Mouse (Mus musculus) neural tube, embryonic 13.5 days (tissue): ENCODE data around the gene Lsm10. TPM values are rescaled to one million over a fixed set of nuclear protein-coding genes. Genes with fewer than 3 reads are reported as not detected.
"Not testable (repeated sequence)": the region's sequence is repeated elsewhere in the genome, so short reads cannot be mapped to it uniquely, and the experiment has no call there.

Experiments
- ATAC-seq: fragments of 200-750 bp; cut with Nextera tagmentation; 2 replicates; pipeline ENCODE4 v1.8.0; 2017; ENCODE audit warnings: low read depth, mild to moderate bottlenecking, moderate TSS enrichment, moderate library complexity
- H3K27ac ChIP-seq: fragments of 300-500 bp; sonication (generic); replicated peaks from 2 replicates; pipeline ENCODE4 v1.5.1; 2015; ENCODE audit warnings: moderate library complexity, mild to moderate bottlenecking, inconsistent platforms
- H3K27me3 ChIP-seq: fragments of 300-500 bp; sonication (generic); 2 replicates; pipeline ENCODE4 v1.6.1; 2015; ENCODE audit warnings: mild to moderate bottlenecking, inconsistent platforms
- H3K36me3 ChIP-seq: fragments of 300-500 bp; sonication (generic); 2 replicates; pipeline ENCODE4 v1.6.1; 2015; ENCODE audit warnings: mild to moderate bottlenecking, inconsistent platforms
- H3K4me1 ChIP-seq: fragments of 300-500 bp; sonication (generic); replicated peaks from 2 replicates; pipeline ENCODE4 v1.6.1; 2015; ENCODE audit warnings: inconsistent platforms
- H3K4me2 ChIP-seq: fragments of 300-500 bp; sonication (generic); 2 replicates; pipeline ENCODE4 v1.6.1; 2015; ENCODE audit warnings: inconsistent platforms, mild to moderate bottlenecking, moderate library complexity
- H3K4me3 ChIP-seq: fragments of 300-500 bp; sonication (generic); 2 replicates; pipeline ENCODE4 v1.5.1; 2015; ENCODE audit warnings: mild to moderate bottlenecking, inconsistent platforms
- H3K9ac ChIP-seq: fragments of 300-500 bp; sonication (generic); 2 replicates; pipeline ENCODE4 v1.6.1; 2015; ENCODE audit warnings: moderate library complexity, mild to moderate bottlenecking, inconsistent platforms
- H3K9me3 ChIP-seq: fragments of 300-500 bp; sonication (generic); 2 replicates; pipeline ENCODE4 v1.6.1; 2016; ENCODE audit warnings: inconsistent platforms
- WGBS: fragments of 180-500 bp; shearing (Covaris S2); methylation state at CpG from one replicate; pipeline ENCODE4 v1.1.7; 2015; 5-methylcytosine and 5-hydroxymethylcytosine counted together
- polyA plus RNA-seq: library from polyadenylated mRNA; unstranded; fragments of >200 nt; fragmentation: Nextera tagmentation; extraction: Ambion mirVana; gene quantifications from 2 replicates; pipeline ENCODE4 v1.2.1, GENCODE M21; 2015

The Lsm10 gene
- polyA plus RNA-seq, 1 experiment from 2014 or later: 47.7 TPM

DNA sequence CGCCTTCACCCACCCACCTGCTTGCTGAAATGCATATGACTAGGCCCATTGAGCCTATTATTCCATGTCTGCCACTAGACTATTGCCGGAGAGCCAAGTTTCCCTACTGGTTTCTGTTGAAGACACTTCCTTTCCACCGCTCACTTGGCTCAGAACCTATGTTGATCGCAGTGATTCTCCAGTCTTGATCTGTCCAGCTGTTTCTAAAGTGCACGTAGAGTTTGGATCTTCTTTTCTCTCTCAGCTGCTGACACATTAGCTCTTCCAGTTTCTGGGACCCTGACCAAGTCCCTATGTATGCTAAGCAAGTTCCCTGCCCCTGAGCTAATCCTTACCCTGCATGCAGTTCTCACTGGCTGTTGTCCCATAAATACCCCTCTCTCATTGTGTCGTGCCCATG, 18.6 kb upstream of the Lsm10 start:
- Histone ChIP-seq H3K9ac (no peak overlapping the region), H3K36me3 (peaks cover 43% of the 10 kb centered on the region), H3K4me1 (no peaks in the 10 kb centered on the region), H3K27me3 (no peaks in the 10 kb centered on the region), H3K9me3 (no peaks in the 10 kb centered on the region), H3K4me3 (no peak overlapping the region), H3K27ac (no peak overlapping the region), H3K4me2 (no peak overlapping the region)
- no peak for ATAC-seq
- WGBS: 89% methylated on average over 6 of the region's 6 CpGs

DNA sequence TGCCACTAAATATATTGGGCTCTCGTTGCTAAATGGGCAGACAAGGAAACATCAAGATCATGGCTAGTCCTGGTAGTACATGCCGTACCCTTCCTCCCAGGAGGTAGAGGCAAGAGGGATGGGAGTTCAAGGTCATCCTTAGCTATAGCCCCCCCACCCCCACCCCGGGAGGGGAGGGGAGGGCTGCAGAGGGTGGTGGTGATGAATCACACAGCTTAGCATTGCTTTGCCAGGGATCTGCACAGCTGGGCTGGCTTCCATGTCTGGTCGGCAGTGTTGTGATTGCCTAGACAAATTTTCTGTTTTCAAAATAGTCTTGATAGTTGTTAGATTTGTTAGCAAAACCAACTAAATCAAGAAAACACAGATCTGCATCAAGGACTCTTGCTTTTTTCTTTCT, 17.2 kb upstream of the Lsm10 start:
- no peak overlapping the region for H3K27ac ChIP-seq
- no peaks in the 10 kb centered on the region for H3K27me3 ChIP-seq
- no peak for ATAC-seq
- no peaks in the 10 kb centered on the region for H3K4me1 ChIP-seq
- peaks cover 51% of the 10 kb centered on the region for H3K36me3 ChIP-seq
- H3K9me3 ChIP-seq: no peaks in the 10 kb centered on the region
- H3K4me2 ChIP-seq: no peak overlapping the region
- H3K9ac ChIP-seq: no peak overlapping the region
- WGBS: 77% methylated on average over 4 of the region's 4 CpGs
- H3K4me3 ChIP-seq: no peak overlapping the region

DNA sequence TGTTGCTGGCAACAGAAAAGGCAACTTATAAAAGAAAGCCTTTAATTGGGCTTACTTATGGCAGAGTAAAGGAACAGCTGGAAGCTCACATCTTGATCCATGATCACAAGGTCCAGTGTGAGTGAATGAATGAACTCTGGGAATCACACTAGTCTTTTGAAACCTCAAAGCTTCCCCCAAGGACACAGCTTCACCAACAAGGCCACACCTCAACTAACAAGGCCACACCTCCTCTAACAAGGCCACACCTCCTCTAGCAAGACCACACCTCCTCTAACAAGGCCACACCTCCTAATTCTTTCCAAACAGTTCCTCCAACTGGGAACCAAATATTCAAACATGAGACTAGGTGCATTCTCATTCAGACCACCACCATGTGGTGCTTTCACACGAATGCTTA, 14.8 kb upstream of the Lsm10 start:
- no peaks in the 10 kb centered on the region for H3K9me3 ChIP-seq
- H3K27ac ChIP-seq: no peak overlapping the region
- ATAC-seq: no peak
- H3K4me2 ChIP-seq: no peak overlapping the region
- no peaks in the 10 kb centered on the region for H3K27me3 ChIP-seq
- no peak overlapping the region for H3K4me3 ChIP-seq
- no peak overlapping the region for H3K9ac ChIP-seq
- peaks cover 4% of the 10 kb centered on the region; the same call in 1 of the 2 replicates for H3K4me1 ChIP-seq
- peaks cover 46% of the 10 kb centered on the region for H3K36me3 ChIP-seq
- WGBS: 97% methylated on average over 1 of the region's 1 CpGs

DNA sequence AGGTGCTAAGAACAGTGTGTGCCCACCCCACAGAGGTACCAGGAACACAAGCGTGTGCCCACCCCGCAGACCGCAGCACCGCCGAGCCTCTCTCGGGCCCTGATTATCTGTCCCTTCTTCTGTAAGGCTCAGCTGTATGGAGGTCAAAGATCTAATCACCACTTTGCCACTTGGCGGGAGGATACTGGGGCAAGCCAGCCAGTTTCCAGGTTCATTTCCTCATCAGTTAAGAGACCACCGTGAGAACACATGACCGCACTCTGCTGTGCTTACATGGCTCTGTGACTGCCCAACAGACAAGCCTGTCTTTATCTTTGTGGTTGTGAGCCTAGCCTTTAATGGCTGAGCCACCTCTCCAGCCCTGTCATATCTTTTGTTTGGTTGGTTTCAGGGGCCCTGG, 13.4 kb upstream of the Lsm10 start:
- peaks cover 46% of the 10 kb centered on the region for H3K36me3 ChIP-seq
- 95% methylated on average over 9 of the region's 9 CpGs for WGBS
- no peaks in the 10 kb centered on the region for H3K27me3 ChIP-seq
- no peak overlapping the region for H3K27ac ChIP-seq
- H3K4me2 ChIP-seq: no peak overlapping the region
- H3K9ac ChIP-seq: no peak overlapping the region
- H3K4me1 ChIP-seq: peaks cover 4% of the 10 kb centered on the region; the same call in 1 of the 2 replicates
- no peak overlapping the region for H3K4me3 ChIP-seq
- ATAC-seq: no peak
- H3K9me3 ChIP-seq: no peaks in the 10 kb centered on the region

DNA sequence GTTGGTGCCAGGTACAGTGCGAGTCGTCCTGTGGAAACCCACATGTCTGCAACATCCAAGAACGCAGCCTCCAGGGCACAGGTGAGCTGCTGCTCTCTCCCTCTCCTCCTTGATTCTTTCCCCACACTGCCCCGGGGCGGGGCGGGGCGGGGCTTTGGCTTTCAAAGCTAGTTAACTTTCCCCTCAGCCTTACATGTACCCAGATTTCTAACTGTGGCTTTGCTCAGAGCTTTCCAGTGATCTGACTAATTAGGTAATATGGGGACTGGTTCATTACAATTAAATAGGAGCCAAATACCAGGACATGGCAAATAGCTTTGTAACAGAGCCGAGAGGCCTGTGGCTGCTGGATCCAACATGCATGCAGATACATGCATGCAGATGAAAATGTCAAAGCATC, 12.0 kb upstream of the Lsm10 start:
- 68% methylated on average over 8 of the region's 8 CpGs for WGBS

DNA sequence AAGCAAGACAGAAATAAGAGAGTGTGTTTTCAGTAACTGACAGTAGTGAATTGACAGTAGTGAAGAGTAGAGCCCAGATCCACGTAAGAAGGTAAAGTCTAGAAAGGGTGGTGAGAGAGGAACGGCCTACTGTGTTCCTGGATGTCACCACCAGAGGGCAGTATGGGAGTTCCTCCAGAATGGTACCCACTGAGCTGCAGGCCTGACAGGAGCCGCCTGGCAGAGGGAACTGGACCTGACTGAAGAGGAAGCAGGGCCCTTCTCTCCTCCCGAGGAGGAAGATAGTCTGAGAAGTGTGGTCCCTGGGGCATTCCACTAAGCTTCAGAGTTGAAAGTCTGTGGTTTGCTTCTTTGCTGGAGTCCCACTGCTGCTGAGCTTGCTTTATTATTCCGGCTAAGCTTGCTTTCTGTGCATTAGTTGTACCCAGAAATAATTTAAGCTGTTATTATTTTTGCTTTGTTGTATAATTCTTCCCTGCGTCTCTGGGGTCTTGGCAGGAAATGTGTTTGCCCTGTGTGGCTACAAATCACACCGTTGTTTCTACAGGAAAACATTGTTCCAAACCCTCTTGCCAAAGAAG, 10.3 kb upstream of the Lsm10 start:
- Histone ChIP-seq H3K27ac (no peak overlapping the region), H3K9me3 (no peaks in the 10 kb centered on the region), H3K4me3 (no peak overlapping the region), H3K4me1 (peaks cover 4% of the 10 kb centered on the region; the same call in 1 of the 2 replicates), H3K4me2 (no peak overlapping the region), H3K9ac (no peak overlapping the region), H3K27me3 (no peaks in the 10 kb centered on the region), H3K36me3 (peaks cover 54% of the 10 kb centered on the region)
- WGBS: 31% methylated on average over 7 of the region's 7 CpGs
- peak; percentile 70 for ATAC-seq

More for the DNA sequence above, 12.0 kb upstream of the Lsm10 start:
- H3K9me3 ChIP-seq: no peaks in the 10 kb centered on the region
- H3K27me3 ChIP-seq: no peaks in the 10 kb centered on the region
- no peak overlapping the region for H3K4me3 ChIP-seq
- no peak overlapping the region for H3K4me2 ChIP-seq
- no peak overlapping the region for H3K27ac ChIP-seq
- no peak overlapping the region for H3K9ac ChIP-seq
- peaks cover 54% of the 10 kb centered on the region for H3K36me3 ChIP-seq
- ATAC-seq: no peak
- H3K4me1 ChIP-seq: peaks cover 4% of the 10 kb centered on the region; the same call in 1 of the 2 replicates

DNA sequence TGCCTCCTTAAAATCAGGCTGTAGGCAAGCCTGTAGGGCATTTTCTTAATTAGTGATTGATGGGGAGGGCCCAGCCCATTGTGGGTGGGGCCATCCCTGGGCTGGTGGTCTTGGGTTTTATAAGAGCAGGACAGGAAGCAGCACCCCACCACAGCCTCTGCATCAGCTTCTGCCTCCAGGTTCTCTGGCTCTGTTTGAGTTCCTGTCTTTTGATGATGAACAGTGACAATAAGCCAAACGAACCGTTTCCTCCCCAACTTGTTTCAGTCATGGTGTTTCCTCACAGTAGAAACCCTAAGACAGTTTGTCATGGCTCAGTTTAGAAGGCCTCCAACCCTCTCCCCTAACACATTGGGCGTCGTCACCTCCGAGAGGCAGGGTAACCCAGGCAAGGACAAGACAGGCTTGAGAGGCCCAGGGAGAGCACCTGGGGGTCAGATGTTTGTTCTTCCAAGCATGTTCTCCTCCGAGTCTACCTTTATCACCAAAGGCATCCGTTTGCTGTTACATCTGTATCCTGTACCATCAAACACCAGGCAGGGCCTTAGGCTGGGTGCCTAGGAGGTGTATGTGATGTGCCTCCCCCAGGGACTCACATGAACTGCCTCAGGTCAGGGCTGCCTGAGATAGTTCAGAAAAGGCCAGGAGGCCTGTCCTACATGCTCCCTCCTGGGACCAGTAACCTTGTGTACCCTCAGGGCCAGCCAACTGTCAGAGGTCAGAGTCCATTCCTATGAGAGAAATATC, 6.1 kb upstream of the Lsm10 start:
- Histone ChIP-seq H3K4me1 (peaks cover 4% of the 10 kb centered on the region; the same call in 1 of the 2 replicates), H3K4me2 (no peak overlapping the region), H3K36me3 (peaks cover 20% of the 10 kb centered on the region; the same call in 1 of the 2 replicates), H3K4me3 (no peak overlapping the region), H3K27me3 (no peaks in the 10 kb centered on the region), H3K27ac (no peak overlapping the region), H3K9me3 (no peaks in the 10 kb centered on the region), H3K9ac (no peak overlapping the region)
- WGBS: 81% methylated on average over 7 of the region's 7 CpGs
- ATAC-seq: no peak

DNA sequence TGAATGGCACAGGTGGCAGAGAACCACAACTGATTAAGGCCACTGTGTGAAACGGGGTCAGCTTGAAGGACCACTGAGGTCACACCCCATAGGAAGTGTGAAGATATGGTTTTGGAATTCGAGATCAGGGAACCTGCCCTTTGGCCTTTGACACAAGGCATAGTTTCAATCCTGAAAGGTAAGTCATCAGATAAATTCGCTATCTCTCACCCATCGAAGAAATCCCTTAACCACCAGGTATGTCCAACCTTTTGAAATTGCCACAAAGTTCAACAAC, 5.6 kb upstream of the Lsm10 start:
- no peak overlapping the region for H3K9ac ChIP-seq
- 84% methylated on average over 4 of the region's 4 CpGs for WGBS
- no peak overlapping the region for H3K27ac ChIP-seq
- no peaks in the 10 kb centered on the region for H3K27me3 ChIP-seq
- no peak for ATAC-seq
- H3K4me2 ChIP-seq: no peak overlapping the region
- peaks cover 20% of the 10 kb centered on the region; the same call in 1 of the 2 replicates for H3K36me3 ChIP-seq
- H3K4me3 ChIP-seq: no peak overlapping the region
- peaks cover 4% of the 10 kb centered on the region; the same call in 1 of the 2 replicates for H3K4me1 ChIP-seq
- H3K9me3 ChIP-seq: no peaks in the 10 kb centered on the region

DNA sequence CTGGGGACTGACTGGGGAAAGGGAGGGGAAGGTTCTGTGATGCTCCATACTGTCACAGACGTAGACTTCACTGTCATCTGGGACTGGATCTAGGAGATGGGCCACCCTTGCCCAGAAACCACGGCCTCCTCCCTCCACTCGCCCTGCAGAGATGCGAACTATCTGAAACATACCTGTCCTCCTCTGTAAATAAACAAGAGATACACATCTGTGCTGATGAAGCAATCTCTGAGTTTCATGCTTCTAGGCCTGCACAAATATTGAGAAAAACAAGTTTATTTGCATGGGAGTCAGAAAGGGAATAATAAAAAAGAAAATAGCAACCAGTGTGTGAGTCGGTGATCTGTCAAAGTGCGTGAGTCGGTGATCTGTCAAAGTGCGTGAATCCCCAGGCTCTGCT, 4.5 kb upstream of the Lsm10 start:
- WGBS: 81% methylated on average over 8 of the region's 8 CpGs

DNA sequence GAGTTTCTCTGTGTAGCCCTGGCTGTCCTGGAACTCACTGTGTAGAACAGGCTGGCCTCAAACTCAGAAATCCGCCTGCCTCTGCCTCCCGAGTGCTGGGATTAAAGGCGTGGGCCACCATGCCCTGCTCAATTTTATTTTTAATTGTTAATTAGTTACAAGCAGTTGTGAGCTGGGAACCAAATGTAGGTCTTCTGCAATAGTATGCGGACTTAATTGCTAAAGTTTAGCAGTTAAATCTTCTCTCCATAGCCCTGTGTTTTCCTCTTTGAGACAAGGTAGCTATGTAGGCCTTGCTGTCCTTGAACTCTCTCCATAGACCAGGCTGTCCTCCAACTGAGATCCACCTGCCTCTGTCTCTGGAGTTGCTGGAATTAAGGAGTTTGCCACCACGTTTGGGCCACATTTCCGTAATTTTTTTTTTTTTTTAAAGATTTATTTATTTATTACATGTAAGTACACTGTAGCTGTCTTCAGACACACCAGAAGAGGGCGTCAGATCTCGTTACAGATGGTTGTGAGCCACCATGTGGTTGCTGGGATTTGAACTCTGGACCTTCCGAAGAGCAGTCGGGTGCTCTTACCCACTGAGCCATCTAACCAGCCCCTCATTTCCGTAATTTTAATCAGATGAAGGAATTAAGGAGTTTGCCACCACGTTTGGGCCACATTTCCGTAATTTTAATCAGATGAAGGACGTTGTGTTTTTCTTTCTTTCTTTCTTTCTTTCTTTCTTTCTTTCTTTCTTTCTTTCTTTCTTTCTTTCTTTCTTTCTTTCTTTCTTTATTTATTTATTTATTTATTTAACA, 597 bp upstream of the Lsm10 start:
- H3K9ac ChIP-seq, H3K36me3 ChIP-seq, H3K9me3 ChIP-seq, H3K27me3 ChIP-seq, ATAC-seq: not testable (repeated sequence)
- Histone ChIP-seq H3K4me2 (peak overlapping the region; percentile 66), H3K4me1 (peaks cover 14% of the 10 kb centered on the region; the same call in 1 of the 2 replicates), H3K27ac (0 out of 2 replicates have a peak overlapping the region, but pooled peaks have one; percentile 84), H3K4me3 (peak overlapping the region; percentile 61; the same call in 1 of the 2 replicates)
- WGBS: 58% methylated on average over 14 of the region's 14 CpGs

More for the DNA sequence above, 4.5 kb upstream of the Lsm10 start:
- Histone ChIP-seq H3K36me3 (peaks cover 20% of the 10 kb centered on the region; the same call in 1 of the 2 replicates), H3K4me3 (no peak overlapping the region), H3K4me2 (no peak overlapping the region), H3K9ac (no peak overlapping the region), H3K9me3 (no peaks in the 10 kb centered on the region), H3K27ac (no peak overlapping the region), H3K27me3 (no peaks in the 10 kb centered on the region), H3K4me1 (peaks cover 3% of the 10 kb centered on the region; the same call in 1 of the 2 replicates)
- no peak for ATAC-seq

DNA sequence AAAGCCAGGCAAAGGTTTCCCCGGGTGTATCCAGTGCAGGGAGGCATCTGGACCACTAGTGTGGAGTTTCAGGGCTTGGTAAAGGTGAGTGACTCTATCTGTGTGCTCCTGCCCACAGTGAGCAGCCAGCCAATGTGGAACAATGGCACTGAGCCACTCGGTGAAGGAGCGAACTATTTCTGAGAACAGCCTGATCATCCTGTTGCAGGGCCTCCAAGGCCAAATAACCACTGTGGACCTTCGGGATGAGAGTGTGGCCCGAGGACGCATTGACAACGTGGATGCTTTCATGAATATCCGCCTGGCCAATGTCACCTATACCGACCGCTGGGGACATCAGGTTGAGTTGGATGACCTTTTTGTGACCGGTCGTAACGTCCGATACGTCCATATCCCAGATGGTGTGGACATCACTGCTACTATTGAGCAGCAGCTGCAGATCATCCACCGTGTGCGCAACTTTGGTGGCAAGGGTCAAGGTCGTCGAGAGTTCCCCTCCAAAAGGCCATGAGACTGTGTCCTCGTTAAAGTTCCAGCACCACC, 1.4 kb downstream of the Lsm10 start:
- Histone ChIP-seq H3K9me3 (no peaks in the 10 kb centered on the region), H3K4me1 (peaks cover 24% of the 10 kb centered on the region), H3K27me3 (no peaks in the 10 kb centered on the region), H3K4me2 (no peak overlapping the region), H3K9ac (no peak overlapping the region), H3K4me3 (no peak overlapping the region), H3K27ac (no peak overlapping the region), H3K36me3 (peaks cover 5% of the 10 kb centered on the region; the same call in 1 of the 2 replicates)
- no peak for ATAC-seq
- 93% methylated on average over 20 of the region's 20 CpGs for WGBS

DNA sequence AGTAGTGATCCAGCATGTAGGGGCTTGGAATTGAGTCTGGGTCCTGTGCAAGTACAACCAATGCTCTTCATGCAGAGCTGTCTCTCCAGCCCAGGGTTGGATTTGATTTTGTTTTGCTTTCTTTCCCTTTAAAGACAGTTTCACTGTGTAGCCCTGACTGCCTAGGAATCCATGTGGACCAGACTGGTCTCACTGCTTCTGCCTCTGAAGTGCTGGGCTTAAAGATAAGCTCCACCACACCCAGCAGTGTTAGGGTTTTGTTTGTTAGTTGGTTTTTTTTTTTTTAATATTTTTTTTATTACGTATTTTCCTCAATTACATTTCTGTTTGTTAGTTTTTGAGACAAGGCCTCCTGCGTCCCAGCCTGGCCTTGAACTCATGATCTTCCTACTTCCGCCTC, 2.9 kb downstream of the Lsm10 start:
- Histone ChIP-seq H3K4me3 (no peak overlapping the region), H3K4me2 (no peak overlapping the region), H3K9me3 (no peaks in the 10 kb centered on the region), H3K4me1 (peaks cover 33% of the 10 kb centered on the region), H3K27ac (no peak overlapping the region), H3K9ac (no peak overlapping the region), H3K36me3 (peaks cover 5% of the 10 kb centered on the region; the same call in 1 of the 2 replicates), H3K27me3 (no peaks in the 10 kb centered on the region)
- ATAC-seq: no peak
- WGBS: 95% methylated on average over 3 of the region's 3 CpGs
